Mouse (Mus musculus) ovary, postnatal 10 days (tissue): ENCODE measurements around the gene Gstt2.
A peak's percentile ranks its signal among the peaks of the same experiment; 100 is the strongest.

Source experiments
- DNase-seq: peaks from one replicate; pipeline ENCODE4 v3.0.0; 2022; ENCODE audit warnings: low spot score

The Gstt2 gene

GRCm38 (mm10) chr10:75837248-75837759 is at the start of gene Gstt2:
Gene Gstt2, minus strand, starts transcription at chr10:75837424.
- peak; percentile 77 for DNase-seq

- no peak for DNase-seq
These were observed 47.5 kb upstream of the Gstt2 start for GRCm38 (mm10) chr10:75884742-75885141.

GRCm38 (mm10) chr10:75883232-75883552 is 46.0 kb upstream of the Gstt2 start:
- DNase-seq, result peak; percentile 34

- DNase-seq, result no peak
These were observed 45.4 kb upstream of the Gstt2 start for GRCm38 (mm10) chr10:75882433-75883231.

GRCm38 (mm10) chr10:75881578-75882432 is 44.6 kb upstream of the Gstt2 start:
- no peak for DNase-seq

GRCm38 (mm10) chr10:75880771-75881577 is 43.8 kb upstream of the Gstt2 start:
- DNase-seq, result no peak

- DNase-seq, result no peak
These were observed 43.1 kb upstream of the Gstt2 start for GRCm38 (mm10) chr10:75880351-75880750.

- no peak for DNase-seq
These were observed 41.6 kb upstream of the Gstt2 start for GRCm38 (mm10) chr10:75878836-75879235.

- no peak for DNase-seq
These were observed 36.4 kb upstream of the Gstt2 start for GRCm38 (mm10) chr10:75873543-75874170.

- no peak for DNase-seq
These were observed 35.8 kb upstream of the Gstt2 start for GRCm38 (mm10) chr10:75872915-75873542.

GRCm38 (mm10) chr10:75872025-75872914 is 35.0 kb upstream of the Gstt2 start:
- no peak for DNase-seq

- no peak for DNase-seq
These were observed 24.4 kb upstream of the Gstt2 start for GRCm38 (mm10) chr10:75861587-75861986.

GRCm38 (mm10) chr10:75860746-75861145 is 23.5 kb upstream of the Gstt2 start:
- no peak for DNase-seq

GRCm38 (mm10) chr10:75859786-75860470 is 22.7 kb upstream of the Gstt2 start, which contains the start of gene Mif:
Gene Mif, minus strand, starts transcription at chr10:75860240.
- DNase-seq, result peak; percentile 68

- DNase-seq, result no peak
These were observed 22.0 kb upstream of the Gstt2 start for GRCm38 (mm10) chr10:75859107-75859746.

GRCm38 (mm10) chr10:75857598-75857997 is 20.4 kb upstream of the Gstt2 start:
- DNase-seq, result no peak

- no peak for DNase-seq
These were observed 19.8 kb upstream of the Gstt2 start for GRCm38 (mm10) chr10:75856976-75857375.

- no peak for DNase-seq
These were observed 19.1 kb upstream of the Gstt2 start for GRCm38 (mm10) chr10:75856155-75856907.
